Mouse (Mus musculus) liver, adult 2 months (tissue): ENCODE results near the gene Dgke.

ENCODE experiments used
- CTCF ChIP-seq: fragments of 200-500 bp; IDR thresholded peaks from 2 replicates; pipeline ENCODE4 v1.5.1; 2011; ENCODE audit warnings: low read depth, low read length, control low read depth
- POLR2A ChIP-seq: fragments of 200-500 bp; IDR thresholded peaks from 2 replicates; pipeline ENCODE4 v1.6.1; 2011; ENCODE audit warnings: low read length, control low read depth; ENCODE audit not compliant: insufficient read depth; ENCODE audit errors: extremely low read depth

GRCm38 (mm10) chr11:89088754-89089153 is 22.1 kb upstream of the Dgke start:
- no peak for TF ChIP-seq POLR2A
- TF ChIP-seq CTCF = 0 out of 2 replicates have a peak, but pooled peaks have one; percentile 21
